Mouse (Mus musculus) C2C12 (cell line): ENCODE measurements around the gene Blvra. TPM values are rescaled to one million over a fixed set of nuclear protein-coding genes. Genes with fewer than 3 reads are reported as not detected.

Experiments
- H3K27me3 ChIP-seq: one replicate; pipeline ENCODE4 v1.6.1; 2011; ENCODE audit not compliant: control insufficient read depth, insufficient read depth, insufficient read length
- H3K36me3 ChIP-seq: one replicate; pipeline ENCODE4 v1.6.1; 2011; ENCODE audit not compliant: control insufficient read depth, insufficient read depth
- H3K4me3 ChIP-seq: one replicate; pipeline ENCODE4 v1.5.1; 2011; ENCODE audit warnings: mild to moderate bottlenecking, control low read depth; ENCODE audit not compliant: poor library complexity, insufficient read depth, severe bottlenecking
- H3K79me2 ChIP-seq: one replicate; pipeline ENCODE4 v1.6.1; 2011; ENCODE audit not compliant: control insufficient read depth, insufficient read depth
- H3K79me3 ChIP-seq: one replicate; pipeline ENCODE4 v1.6.1; 2011; ENCODE audit warnings: low read depth, control low read depth
- H3ac ChIP-seq: one replicate; pipeline ENCODE3; 2011; ENCODE audit warnings: low read depth; ENCODE audit not compliant: control insufficient read depth, insufficient read length
- CEBPB ChIP-seq: IDR thresholded peaks from one replicate; pipeline ENCODE4 v1.6.1; 2011; ENCODE audit warnings: low read depth, mild to moderate bottlenecking, control low read depth, moderate library complexity
- CTCF ChIP-seq: IDR thresholded peaks from one replicate; pipeline ENCODE4 v1.5.1; 2011; ENCODE audit not compliant: control insufficient read depth, insufficient read depth, insufficient read length
- FOSL1 ChIP-seq: IDR thresholded peaks from one replicate; pipeline ENCODE4 v1.8.0; 2011; ENCODE audit warnings: mild to moderate bottlenecking, low read length; ENCODE audit not compliant: poor library complexity, insufficient read depth, severe bottlenecking
- MAX ChIP-seq: IDR thresholded peaks from one replicate; pipeline ENCODE4 v1.6.1; 2011; ENCODE audit warnings: mild to moderate bottlenecking, control low read depth
- MYOD1 ChIP-seq: IDR thresholded peaks from one replicate; pipeline ENCODE4 v1.6.1; 2011; ENCODE audit warnings: low read depth; ENCODE audit not compliant: control insufficient read depth, insufficient read length
- MYOG ChIP-seq: IDR thresholded peaks from one replicate; pipeline ENCODE4 v1.6.1; 2011; ENCODE audit not compliant: control insufficient read depth, insufficient read length; ENCODE audit errors: extremely low read depth
- USF1 ChIP-seq: IDR thresholded peaks from one replicate; pipeline ENCODE4 v1.6.1; 2011; ENCODE audit warnings: low read depth, mild to moderate bottlenecking, control low read depth, moderate library complexity
- polyA plus RNA-seq: library from polyadenylated mRNA; unstranded; fragments of >200 nt; fragmentation: generic; extraction: Trizol; gene quantifications from one replicate; pipeline ENCODE4 v1.2.1, GENCODE M21; 2012; ENCODE audit warnings: missing spikeins

The Blvra gene
- polyA plus RNA-seq, 1 experiment: 32.6 TPM

- no peaks in the 10 kb centered on the region for H3K27me3 ChIP-seq
- no peaks in the 10 kb centered on the region for H3K79me3 ChIP-seq
- no peak overlapping the region for H3ac ChIP-seq
- H3K36me3 ChIP-seq: no peaks in the 10 kb centered on the region
- peaks cover 3% of the 10 kb centered on the region for H3K79me2 ChIP-seq
- no peak overlapping the region for H3K4me3 ChIP-seq
- no peak for TF ChIP-seq MYOD1
- no peak for TF ChIP-seq MYOG
Measured at GRCm38 (mm10) chr2:127138449-127138848, 68.0 kb downstream of the Blvra start.

GRCm38 (mm10) chr2:127139094-127139493, 68.6 kb downstream of the Blvra start:
- no peaks in the 10 kb centered on the region for H3K27me3 ChIP-seq
- no peak overlapping the region for H3ac ChIP-seq
- TF ChIP-seq MYOD1 (no peak), CTCF (no peak), USF1 (no peak), FOSL1 (no peak), MAX (no peak), MYOG (no peak), CEBPB (no peak)
- H3K79me2 ChIP-seq: no peaks in the 10 kb centered on the region
- H3K79me3 ChIP-seq: no peaks in the 10 kb centered on the region
- no peaks in the 10 kb centered on the region for H3K36me3 ChIP-seq
- H3K4me3 ChIP-seq: no peak overlapping the region

DNA sequence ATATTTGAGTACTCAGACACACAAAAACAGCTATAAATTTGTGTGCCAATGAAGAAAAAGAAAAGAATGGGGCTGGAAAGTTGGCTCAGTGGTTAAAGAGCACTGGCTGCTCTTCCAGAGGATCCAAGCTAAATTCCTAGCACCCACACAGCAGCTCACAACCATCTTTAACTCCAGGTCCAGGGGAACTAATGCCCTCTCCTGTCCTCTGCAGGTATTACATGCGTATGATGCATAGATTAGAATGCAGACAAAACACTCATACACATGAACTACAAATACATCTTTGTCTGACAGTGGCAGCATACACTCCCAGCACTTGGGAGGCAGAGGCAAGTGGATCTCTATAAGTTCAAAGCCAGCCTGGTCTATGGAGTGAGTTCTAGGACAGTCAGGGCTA, 69.1 kb downstream of the Blvra start:
- no peaks in the 10 kb centered on the region for H3K27me3 ChIP-seq
- H3K79me3 ChIP-seq: no peaks in the 10 kb centered on the region
- no peak overlapping the region for H3K4me3 ChIP-seq
- TF ChIP-seq MYOG (no peak), FOSL1 (no peak), MYOD1 (no peak), CEBPB (no peak), CTCF (no peak), USF1 (no peak), MAX (no peak)
- no peaks in the 10 kb centered on the region for H3K79me2 ChIP-seq
- no peaks in the 10 kb centered on the region for H3K36me3 ChIP-seq
- no peak overlapping the region for H3ac ChIP-seq

- Histone ChIP-seq H3K79me3 (no peaks in the 10 kb centered on the region), H3K79me2 (no peaks in the 10 kb centered on the region), H3K4me3 (no peak overlapping the region), H3K27me3 (no peaks in the 10 kb centered on the region), H3K36me3 (no peaks in the 10 kb centered on the region), H3ac (no peak overlapping the region)
- TF ChIP-seq MYOD1: no peak
- no peak for TF ChIP-seq FOSL1
- TF ChIP-seq USF1: no peak
- no peak for TF ChIP-seq MYOG
- no peak for TF ChIP-seq CEBPB
- no peak for TF ChIP-seq CTCF
Measured at GRCm38 (mm10) chr2:127140011-127140410, 69.5 kb downstream of the Blvra start.

DNA sequence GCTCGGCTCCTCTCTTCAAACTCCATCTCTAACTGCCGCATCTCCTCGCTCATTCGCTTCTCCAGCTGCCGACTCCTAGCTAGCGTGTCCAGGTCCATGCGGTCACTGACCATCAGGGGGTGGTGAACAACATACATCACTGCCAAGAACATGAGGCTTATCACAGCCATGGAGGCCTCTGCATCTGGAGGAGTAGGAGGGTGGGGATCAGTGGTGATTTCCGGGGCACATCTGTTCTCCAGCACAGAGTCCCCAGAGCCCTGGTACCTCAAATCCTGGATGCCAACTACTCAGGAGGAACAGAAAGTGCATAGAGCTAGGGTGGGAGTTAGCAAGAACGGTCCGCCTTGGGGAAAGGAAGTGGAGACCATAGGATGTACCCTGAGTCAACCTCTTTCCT, 71.6 kb downstream of the Blvra start:
- Histone ChIP-seq H3K27me3 (no peaks in the 10 kb centered on the region), H3K79me2 (no peaks in the 10 kb centered on the region), H3K36me3 (no peaks in the 10 kb centered on the region), H3ac (no peak overlapping the region), H3K79me3 (no peaks in the 10 kb centered on the region), H3K4me3 (no peak overlapping the region)
- no peak for TF ChIP-seq USF1
- no peak for TF ChIP-seq CTCF
- no peak for TF ChIP-seq MYOD1
- no peak for TF ChIP-seq CEBPB
- TF ChIP-seq FOSL1: no peak
- no peak for TF ChIP-seq MAX
- no peak for TF ChIP-seq MYOG

GRCm38 (mm10) chr2:127142577-127143157, 72.2 kb downstream of the Blvra start:
- Histone ChIP-seq H3K79me3 (no peaks in the 10 kb centered on the region), H3K36me3 (no peaks in the 10 kb centered on the region), H3K4me3 (peak overlapping the region; percentile 26), H3ac (peak overlapping the region; percentile 4), H3K27me3 (no peaks in the 10 kb centered on the region), H3K79me2 (no peaks in the 10 kb centered on the region)
- TF ChIP-seq FOSL1 (no peak), USF1 (no peak), MYOG (no peak), CTCF (no peak), MYOD1 (no peak), CEBPB (no peak), MAX (no peak)
